In the genomic region with DNA sequence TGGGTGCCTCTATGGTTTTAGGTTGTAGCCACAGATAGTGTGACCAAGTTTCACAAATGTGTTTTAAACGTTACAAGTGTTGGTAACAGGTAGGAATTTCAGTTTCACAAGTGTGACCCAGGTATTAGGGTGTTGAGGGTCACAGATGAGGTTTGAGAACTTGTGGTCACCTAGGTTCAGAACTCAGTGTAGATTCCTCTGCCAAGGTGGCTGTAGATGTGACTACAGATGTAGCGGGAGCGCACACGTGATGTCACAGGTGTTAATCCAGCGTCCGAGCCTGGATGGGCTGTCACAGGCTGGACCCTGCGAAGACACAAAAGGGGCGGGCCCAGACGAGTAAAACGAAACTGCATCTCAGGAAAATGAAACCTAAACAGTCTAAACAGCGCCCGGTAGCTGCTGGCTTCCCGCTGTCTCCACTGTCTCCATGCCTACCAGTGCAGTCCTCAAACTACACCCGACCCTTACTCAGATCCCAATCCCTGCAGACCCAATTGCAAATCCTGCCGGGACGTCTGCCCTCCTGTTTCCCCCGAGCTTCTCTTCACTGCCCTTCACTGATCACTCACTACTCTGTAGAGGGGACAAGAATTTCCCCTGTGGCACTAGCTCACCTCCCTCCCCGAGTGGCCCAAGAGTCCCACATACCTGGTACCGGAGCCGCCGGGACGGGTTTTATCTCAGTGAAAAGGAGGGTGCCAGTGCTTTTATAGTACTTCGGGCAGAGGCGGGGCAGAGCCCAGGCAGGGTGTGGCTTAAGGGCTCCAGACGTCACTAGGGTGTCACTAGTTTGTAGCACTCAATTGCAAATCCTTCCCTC, we compare ENCODE assay signal across 8 mouse cellular contexts. TPM values are rescaled to one million over a fixed set of nuclear protein-coding genes. Genes with fewer than 3 reads are reported as not detected.
DNase-seq lines count a peak whose midpoint lies in the region; ATAC-seq and TF ChIP-seq lines count a peak whose summit lies in the region.

A gene (minus strand): TSS at position 743 of the 823 bp plus-strand sequence.

- H3K36me3 ChIP-seq in MEL (ENCODE audit: control insufficient read depth in 1 of 2, insufficient read depth in 2 of 2, low read length in 2 of 2) = no peaks in the 10 kb centered on the region; a peak in 2 of 4 replicates
- H3K36me3 ChIP-seq in forebrain, embryonic 16.5 days (ENCODE audit: control insufficient read depth, insufficient read depth) = peaks cover 24% of the 10 kb centered on the region
- H3K36me3 ChIP-seq in hindbrain, embryonic 12.5 days = peaks cover 38% of the 10 kb centered on the region
- H3K36me3 ChIP-seq in limb, embryonic 15.5 days = peaks cover 32% of the 10 kb centered on the region
- peaks cover 26% of the 10 kb centered on the region for H3K36me3 ChIP-seq in midbrain, embryonic 15.5 days (replicated peaks)
- peaks cover 6% of the 10 kb centered on the region for H3K36me3 ChIP-seq in splenic B cell, adult 2 months (ENCODE audit: control insufficient read depth, insufficient read depth, low read length, poor library complexity, severe bottlenecking)

- no peak for TF ChIP-seq CTCF in MEL (IDR thresholded peaks at IDR 0.05 in 2 of 3, conservative IDR thresholded peaks at IDR 0.05 in 1 of 3; ENCODE audit: control insufficient read depth in 1 of 3, insufficient read depth in 1 of 3, low read depth in 2 of 3, low read length in 3 of 3, poor library complexity in 1 of 3, severe bottlenecking in 1 of 3)
- no peak for TF ChIP-seq CTCF in brain, embryonic 14.5 days (IDR thresholded peaks at IDR 0.05; ENCODE audit: borderline replicate concordance, extremely low read depth, insufficient read depth, insufficient read length)

- no peak within 1 kb of the TSS for H3K27ac ChIP-seq in MEL (ENCODE audit: control insufficient read depth, low read depth, low read length)
- H3K27ac ChIP-seq in forebrain, embryonic 16.5 days (ENCODE audit: low read length) = no peak within 1 kb of the TSS
- no peak within 1 kb of the TSS for H3K27ac ChIP-seq in hindbrain, embryonic 12.5 days
- no peak within 1 kb of the TSS for H3K27ac ChIP-seq in limb, embryonic 15.5 days
- H3K27ac ChIP-seq in midbrain, embryonic 15.5 days = no peak within 1 kb of the TSS

- peak within 1 kb of the TSS; percentile 62 to 79 for H3K4me3 ChIP-seq in MEL (ENCODE audit: control insufficient read depth in 1 of 2, insufficient read depth in 1 of 2, low read depth in 2 of 2, low read length in 2 of 2)
- peak within 1 kb of the TSS; percentile 36 for H3K4me3 ChIP-seq in forebrain, embryonic 16.5 days (replicated peaks; ENCODE audit: low read length)
- H3K4me3 ChIP-seq in hindbrain, embryonic 12.5 days = peak within 1 kb of the TSS; percentile 20
- H3K4me3 ChIP-seq in limb, embryonic 15.5 days = peak within 1 kb of the TSS; percentile 50
- peak within 1 kb of the TSS; percentile 25 for H3K4me3 ChIP-seq in midbrain, embryonic 15.5 days

- TF ChIP-seq POLR2A in MEL (IDR thresholded peaks at IDR 0.05; ENCODE audit: control insufficient read depth in 1 of 2, insufficient read depth in 1 of 2, low read depth in 1 of 2, low read length in 2 of 2, poor library complexity in 1 of 2) = peak in 1 of 2 experiments; percentile 44; a peak in 1 of 4 replicates
- TF ChIP-seq POLR2A in brain, embryonic 14.5 days (IDR thresholded peaks at IDR 0.05; ENCODE audit: borderline replicate concordance, extremely low read depth, insufficient read depth, insufficient read length, poor library complexity, severe bottlenecking) = no peak

- ATAC-seq in forebrain, embryonic 16.5 days = no peak
- ATAC-seq in hindbrain, embryonic 12.5 days (ENCODE audit: low FRiP score) = 0 out of 2 replicates have a peak, but pooled peaks have one; percentile 38
- 0 out of 2 replicates have a peak, but pooled peaks have one; percentile 13 for ATAC-seq in limb, embryonic 15.5 days (ENCODE audit: insufficient number of reproducible peaks, low FRiP score, low TSS enrichment, low read depth)
- peak; percentile 38; the same call in 1 of the 2 replicates for ATAC-seq in midbrain, embryonic 15.5 days (replicated peaks)

- H3K9me3 ChIP-seq in MEL (replicated peaks; ENCODE audit: insufficient read depth, low read length) = no peaks in the 10 kb centered on the region
- no peaks in the 10 kb centered on the region for H3K9me3 ChIP-seq in forebrain, embryonic 16.5 days (ENCODE audit: control insufficient read depth, low read length)
- no peaks in the 10 kb centered on the region for H3K9me3 ChIP-seq in hindbrain, embryonic 12.5 days (replicated peaks)
- H3K9me3 ChIP-seq in limb, embryonic 15.5 days = no peaks in the 10 kb centered on the region
- no peaks in the 10 kb centered on the region for H3K9me3 ChIP-seq in midbrain, embryonic 15.5 days

- peak within 1 kb of the TSS; percentile 56 for H3K4me2 ChIP-seq in forebrain, embryonic 16.5 days (ENCODE audit: low read length)
- H3K4me2 ChIP-seq in hindbrain, embryonic 12.5 days (replicated peaks) = peak within 1 kb of the TSS; percentile 48
- peak within 1 kb of the TSS; percentile 77 for H3K4me2 ChIP-seq in limb, embryonic 15.5 days
- H3K4me2 ChIP-seq in midbrain, embryonic 15.5 days = peak within 1 kb of the TSS; percentile 48

- H3K9ac ChIP-seq in MEL (ENCODE audit: control insufficient read depth, low read depth, low read length, poor library complexity, severe bottlenecking) = peak within 1 kb of the TSS; percentile 52
- H3K9ac ChIP-seq in forebrain, embryonic 16.5 days (replicated peaks; ENCODE audit: low read depth, low read length) = peak within 1 kb of the TSS; percentile 51
- H3K9ac ChIP-seq in hindbrain, embryonic 12.5 days = peak within 1 kb of the TSS; percentile 46; the same call in 1 of the 2 replicates
- H3K9ac ChIP-seq in limb, embryonic 15.5 days = peak within 1 kb of the TSS; percentile 39; the same call in 1 of the 2 replicates
- H3K9ac ChIP-seq in midbrain, embryonic 15.5 days = peak within 1 kb of the TSS; percentile 15; the same call in 1 of the 2 replicates

- H3K4me1 ChIP-seq in MEL (ENCODE audit: control insufficient read depth in 1 of 2, insufficient read depth in 2 of 2, low read length in 2 of 2) = peaks cover 2 to 3% of the 10 kb centered on the region in 2 experiments; a peak in 2 of 4 replicates
- peaks cover 5% of the 10 kb centered on the region for H3K4me1 ChIP-seq in forebrain, embryonic 16.5 days (replicated peaks; ENCODE audit: control insufficient read depth, insufficient read depth, low read length)
- peaks cover 15% of the 10 kb centered on the region; the same call in 1 of the 2 replicates for H3K4me1 ChIP-seq in hindbrain, embryonic 12.5 days
- peaks cover 18% of the 10 kb centered on the region for H3K4me1 ChIP-seq in limb, embryonic 15.5 days
- peaks cover 5% of the 10 kb centered on the region; the same call in 1 of the 2 replicates for H3K4me1 ChIP-seq in midbrain, embryonic 15.5 days

- TF ChIP-seq EP300 in MEL (IDR thresholded peaks at IDR 0.05; ENCODE audit: low read depth in 1 of 2, low read length in 2 of 2) = no peak

- no peaks in the 10 kb centered on the region for H3K79me2 ChIP-seq in MEL (ENCODE audit: control insufficient read depth, insufficient read depth, low read length, poor library complexity)

- no peaks in the 10 kb centered on the region for H3K27me3 ChIP-seq in MEL (ENCODE audit: control insufficient read depth in 1 of 2, insufficient read depth in 2 of 2, low read length in 2 of 2)
- H3K27me3 ChIP-seq in forebrain, embryonic 16.5 days (replicated peaks; ENCODE audit: control insufficient read depth, insufficient read depth, low read length) = no peaks in the 10 kb centered on the region
- H3K27me3 ChIP-seq in hindbrain, embryonic 12.5 days = no peaks in the 10 kb centered on the region; the same call in 1 of the 2 replicates
- H3K27me3 ChIP-seq in limb, embryonic 15.5 days = no peaks in the 10 kb centered on the region
- no peaks in the 10 kb centered on the region for H3K27me3 ChIP-seq in midbrain, embryonic 15.5 days (replicated peaks)
- H3K27me3 ChIP-seq in splenic B cell, adult 2 months (ENCODE audit: control insufficient read depth, insufficient read depth, low read length, poor library complexity, severe bottlenecking) = no peaks in the 10 kb centered on the region

- peak; percentile 79 for DNase-seq in MEL (ENCODE audit: low read depth, low spot score)
- DNase-seq in brain, embryonic 14.5 days (ENCODE audit: low read depth) = peak; percentile 22
- peak; percentile 92 for DNase-seq in splenic B cell, adult 2 months (ENCODE audit: low read depth, low spot score)
- no peak for DNase-seq in right cerebral cortex, postnatal 36 days (ENCODE audit: low spot score in 2 of 2)

- TF ChIP-seq RAD21 in MEL (IDR thresholded peaks at IDR 0.05; ENCODE audit: low read depth, low read length) = no peak

- WGBS in forebrain, embryonic 16.5 days = 10% methylated on average over 25 of the region's 25 CpGs
- 15% methylated on average over 25 of the region's 25 CpGs for whole genome bisulfite sequencing in hindbrain, embryonic 12.5 days
- WGBS in limb, embryonic 15.5 days = 11% methylated on average over 25 of the region's 25 CpGs
- 13% methylated on average over 25 of the region's 25 CpGs for WGBS in midbrain, embryonic 15.5 days

TF ChIP-seq in MEL, 35 proteins besides CTCF, POLR2A, EP300 and RAD21:
- TF ChIP-seq HCFC1 (IDR thresholded peaks at IDR 0.05; ENCODE audit: low read depth, low read length) (0 out of 2 replicates have a peak, but pooled peaks have one; percentile 33), TBP (IDR thresholded peaks at IDR 0.05; ENCODE audit: low read depth, low read length) (peak; percentile 91), ELF1 (IDR thresholded peaks at IDR 0.05; ENCODE audit: low read depth, low read length) (no peak), MXI1 (IDR thresholded peaks at IDR 0.05; ENCODE audit: low read depth, low read length) (peak; percentile 17; the same call in 1 of the 2 replicates), USF1 (IDR thresholded peaks at IDR 0.05; ENCODE audit: low read depth, low read length) (peak; percentile 48; the same call in 1 of the 2 replicates), POLR2AphosphoS2 (IDR thresholded peaks at IDR 0.05; ENCODE audit: low read length) (no peak), SIN3A (IDR thresholded peaks at IDR 0.05; ENCODE audit: low read length) (0 out of 2 replicates have a peak, but pooled peaks have one; percentile 53)
TF ChIP-seq in MEL: peak in this region for 5.

RNA-seq across cellular contexts. Expression of the gene that starts here (rescaled TPM):
- 0.52 and 1.9 TPM in 2 replicates for total RNA-seq in MEL (2012; rRNA removed)
- polyA plus RNA-seq in MEL (2012; ENCODE audit: insufficient read depth in 1 of 2, insufficient read length in 2 of 2, low read depth in 1 of 2, low replicate concordance in 2 of 2, missing spikeins in 1 of 2) = 1 to 10 TPM in 1 of 2 experiments, not detected in 1; 2.0 TPM
- 1.3 and 1.6 TPM in 2 replicates for polyA plus RNA-seq in brain, embryonic 14.5 days (2012; rRNA removed)
- 0.76 and 1.9 TPM in 2 replicates for polyA plus RNA-seq in forebrain, embryonic 16.5 days (2015; fragmentation: Nextera tagmentation; extraction: Ambion mirVana)
- polyA plus RNA-seq in hindbrain, embryonic 12.5 days (2016; fragmentation: Nextera tagmentation; extraction: Ambion mirVana) = 1.1 and 1.5 TPM in 2 replicates
- polyA plus RNA-seq in limb, embryonic 15.5 days (2015; fragmentation: Nextera tagmentation; extraction: Ambion mirVana) = 3.1 and 3.4 TPM in 2 replicates
- 2.1 and 4.2 TPM in 2 replicates for polyA plus RNA-seq in midbrain, embryonic 15.5 days (2015; fragmentation: Nextera tagmentation; extraction: Ambion mirVana)

Comparison
In these comparisons a context has a peak if more than half of its experiments do, and no peak if none do; other contexts are left out.
1. DNase-seq: peak in MEL (single experiment), brain, embryonic 14.5 days (single experiment) and splenic B cell, adult 2 months (single experiment); none in right cerebral cortex, postnatal 36 days (0 of 2).
2. H3K4me3 ChIP-seq: peak in every context shown above with its lines; median percentile 70 in MEL; 50 in limb, embryonic 15.5 days; 36 in forebrain, embryonic 16.5 days; 25 in midbrain, embryonic 15.5 days; 20 in hindbrain, embryonic 12.5 days.
3. Peak in every context shown above with its lines, with median percentiles within 50 percentile points of each other: H3K9ac ChIP-seq and H3K4me2 ChIP-seq.